Mouse (Mus musculus) layer of hippocampus, adult 9-11 months (tissue): ENCODE data around the gene Abca1.

Source experiments
- DNase-seq: peaks from one replicate; pipeline ENCODE4 v3.0.0; 2022

The Abca1 gene

GRCm38 (mm10) chr4:53159767-53160166 lies at the start of gene Abca1:
Gene Abca1 (minus strand): TSS chr4:53159895.
- DNase-seq = peak; percentile 95

GRCm38 (mm10) chr4:53204482-53204881 lies 44.8 kb upstream of the Abca1 start:
- DNase-seq = no peak

GRCm38 (mm10) chr4:53203595-53204400 lies 44.1 kb upstream of the Abca1 start:
- peak; percentile 37 for DNase-seq

GRCm38 (mm10) chr4:53200276-53200675 lies 40.6 kb upstream of the Abca1 start:
- no peak for DNase-seq

- no peak for DNase-seq
Measured at GRCm38 (mm10) chr4:53197842-53198241, 38.1 kb upstream of the Abca1 start.

- peak; percentile 94 for DNase-seq
Measured at GRCm38 (mm10) chr4:53196058-53196771, 36.5 kb upstream of the Abca1 start.

- DNase-seq = peak; percentile 77
Measured at GRCm38 (mm10) chr4:53187071-53187470, 27.4 kb upstream of the Abca1 start.

GRCm38 (mm10) chr4:53186573-53186972 lies 26.9 kb upstream of the Abca1 start:
- no peak for DNase-seq

- no peak for DNase-seq
Measured at GRCm38 (mm10) chr4:53186141-53186540, 26.4 kb upstream of the Abca1 start.

- DNase-seq = no peak
Measured at GRCm38 (mm10) chr4:53181479-53181878, 21.8 kb upstream of the Abca1 start.

GRCm38 (mm10) chr4:53179308-53179820 lies 19.7 kb upstream of the Abca1 start:
- DNase-seq = no peak

GRCm38 (mm10) chr4:53178489-53178888 lies 18.8 kb upstream of the Abca1 start:
- no peak for DNase-seq

- no peak for DNase-seq
Measured at GRCm38 (mm10) chr4:53177696-53178095, 18.0 kb upstream of the Abca1 start.

GRCm38 (mm10) chr4:53174906-53175305 lies 15.2 kb upstream of the Abca1 start:
- no peak for DNase-seq

GRCm38 (mm10) chr4:53170403-53170802 lies 10.7 kb upstream of the Abca1 start:
- DNase-seq = no peak

GRCm38 (mm10) chr4:53165231-53165630 lies 5.5 kb upstream of the Abca1 start:
- no peak for DNase-seq

GRCm38 (mm10) chr4:53159176-53159575 lies 519 bp downstream of the Abca1 start:
- no peak for DNase-seq

- peak; percentile 80 for DNase-seq
Measured at GRCm38 (mm10) chr4:53158634-53159033, 1.1 kb downstream of the Abca1 start.

- DNase-seq = no peak
Measured at GRCm38 (mm10) chr4:53155471-53155870, 4.2 kb downstream of the Abca1 start.

GRCm38 (mm10) chr4:53153711-53154110 lies 6.0 kb downstream of the Abca1 start:
- DNase-seq = no peak

GRCm38 (mm10) chr4:53153061-53153460 lies 6.6 kb downstream of the Abca1 start:
- no peak for DNase-seq

- no peak for DNase-seq
Measured at GRCm38 (mm10) chr4:53152655-53153054, 7.0 kb downstream of the Abca1 start.

- no peak for DNase-seq
Measured at GRCm38 (mm10) chr4:53150516-53150915, 9.2 kb downstream of the Abca1 start.

- no peak for DNase-seq
Measured at GRCm38 (mm10) chr4:53149644-53150043, 10.1 kb downstream of the Abca1 start.
